ENCODE assay signal across 31 mouse cellular contexts in the genomic region with DNA sequence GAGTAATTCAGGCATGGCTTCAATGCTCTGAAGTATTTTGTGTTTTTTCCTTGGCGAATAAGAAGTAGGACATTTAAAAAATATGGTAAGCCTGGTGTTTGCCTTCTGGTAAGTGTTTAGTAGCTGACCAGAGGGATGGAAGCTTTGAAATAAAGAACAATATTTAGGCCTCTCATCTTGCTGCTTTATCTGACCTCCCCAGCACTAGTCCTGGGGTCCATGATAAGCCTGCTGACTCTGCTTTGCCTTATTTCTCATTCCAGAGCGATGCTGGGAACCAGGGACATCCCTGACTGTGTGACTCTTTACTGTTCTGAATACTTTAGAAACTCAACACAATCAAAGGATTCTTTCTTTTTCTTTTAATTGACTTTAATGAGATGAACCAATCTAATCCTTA. TPM values are rescaled to one million over a fixed set of nuclear protein-coding genes. Genes with fewer than 3 reads are reported as not detected.
A peak's percentile ranks its signal among the peaks of the same experiment; 100 is the strongest.
DNase-seq lines count a peak whose midpoint lies in the region; ATAC-seq and TF ChIP-seq lines count a peak whose summit lies in the region.
"Had no signal": no experiment of that assay in that cellular context is flagged by ENCODE, and none has a peak within 500 bp of the region (broad histone marks: within the 10 kb centered on the region; RNA-seq: fewer than 3 reads in every experiment).

No protein-coding gene starts in this region.

- H3K4me1 ChIP-seq in stomach, embryonic 14.5 days (ENCODE audit: control insufficient read depth, insufficient read depth, low read length) = no peaks in the 10 kb centered on the region
- H3K4me1 ChIP-seq in stomach, postnatal 0 days (replicated peaks; ENCODE audit: control insufficient read depth, insufficient read depth) = peaks cover 4% of the 10 kb centered on the region; the same call in 1 of the 2 replicates
- peaks cover 40% of the 10 kb centered on the region for H3K4me1 ChIP-seq in liver, embryonic 15.5 days (replicated peaks)
- H3K4me1 ChIP-seq: embryonic facial prominence, embryonic 12.5 days; hindbrain, embryonic 13.5 days; limb, embryonic 12.5 days; neural tube, embryonic 12.5 days had no signal

- no peak overlapping the region for H3K27ac ChIP-seq in stomach, embryonic 14.5 days (ENCODE audit: low read length)
- no peak overlapping the region for H3K27ac ChIP-seq in stomach, postnatal 0 days (replicated peaks)
- H3K27ac ChIP-seq in liver, embryonic 15.5 days (replicated peaks) = peak overlapping the region; percentile 55; the same call in 1 of the 2 replicates
- H3K27ac ChIP-seq: embryonic facial prominence, embryonic 12.5 days; heart, embryonic 15.5 days; hindbrain, embryonic 13.5 days; layer of hippocampus, adult 2 months; limb, embryonic 12.5 days; neural tube, embryonic 12.5 days had no signal

- TF ChIP-seq EP300 in stomach, postnatal 0 days (optimal IDR thresholded peaks at IDR 0.05) = no peak

- DNase-seq in stomach, postnatal 0 days (ENCODE audit: low spot score) = no peak
- DNase-seq in cerebellum, postnatal 36 days = no peak
- DNase-seq in layer of hippocampus, postnatal 10 days (ENCODE audit: low spot score in 2 of 2) = no peak
- DNase-seq: adrenal gland, adult 8-10 months; B cell, adult 2 months; cerebellum, adult 9-10 months; heart, adult 11 months; heart, postnatal 36 days; kidney, postnatal 25 days; lung, adult 2 months; lung, postnatal 14 days; midbrain, embryonic 14.5 days; thymus, adult 2 months had no signal

- H3K4me2 ChIP-seq in stomach, embryonic 14.5 days (replicated peaks; ENCODE audit: low read depth, low read length) = no peak overlapping the region
- no peak overlapping the region for H3K4me2 ChIP-seq in stomach, postnatal 0 days (replicated peaks; ENCODE audit: low read depth)
- H3K4me2 ChIP-seq in liver, embryonic 15.5 days = peak overlapping the region; percentile 45
- H3K4me2 ChIP-seq: embryonic facial prominence, embryonic 12.5 days; heart, embryonic 15.5 days; hindbrain, embryonic 13.5 days; limb, embryonic 12.5 days; neural tube, embryonic 12.5 days had no signal

- ATAC-seq in stomach, embryonic 14.5 days (ENCODE audit: insufficient number of reproducible peaks, insufficient read depth, low FRiP score, low read depth) = peak; percentile 79; the same call in 1 of the 2 replicates
- ATAC-seq in stomach, postnatal 0 days (ENCODE audit: low FRiP score, low TSS enrichment) = no peak
- ATAC-seq in erythroid progenitor cell, adult 5-6 weeks (replicated peaks; ENCODE audit: low FRiP score, poor library complexity, severe bottlenecking) = peak; percentile 83
- ATAC-seq in liver, embryonic 15.5 days (ENCODE audit: insufficient read depth) = peak; percentile 89
- ATAC-seq in granulocyte monocyte progenitor cell, adult 5-6 weeks (replicated peaks; ENCODE audit: poor library complexity, severe bottlenecking) = no peak
- ATAC-seq: forebrain, embryonic 14.5 days; inflammation-experienced regulatory T-cells, adult 6 months had no signal

- no peak overlapping the region for H3K4me3 ChIP-seq in stomach, embryonic 14.5 days (ENCODE audit: low read depth, low read length)
- H3K4me3 ChIP-seq in stomach, postnatal 0 days (ENCODE audit: low read depth, low read length) = no peak overlapping the region
- no peak overlapping the region; the same call in 1 of the 2 replicates for H3K4me3 ChIP-seq in liver, embryonic 15.5 days (replicated peaks)
- H3K4me3 ChIP-seq: embryonic facial prominence, embryonic 12.5 days; heart, embryonic 15.5 days; hindbrain, embryonic 13.5 days; layer of hippocampus, adult 2 months; limb, embryonic 12.5 days; neural tube, embryonic 12.5 days had no signal

- H3K36me3 ChIP-seq in stomach, embryonic 14.5 days (ENCODE audit: control insufficient read depth, insufficient read depth, low read length) = no peaks in the 10 kb centered on the region
- H3K36me3 ChIP-seq in stomach, postnatal 0 days (ENCODE audit: control insufficient read depth, insufficient read depth, low read length) = no peaks in the 10 kb centered on the region
- H3K36me3 ChIP-seq in liver, embryonic 15.5 days (replicated peaks) = no peaks in the 10 kb centered on the region
- H3K36me3 ChIP-seq: embryonic facial prominence, embryonic 12.5 days; G1E; heart, embryonic 15.5 days; hindbrain, embryonic 13.5 days; limb, embryonic 12.5 days; neural tube, embryonic 12.5 days had no signal

- no peaks in the 10 kb centered on the region for H3K27me3 ChIP-seq in stomach, embryonic 14.5 days (ENCODE audit: control insufficient read depth, insufficient read depth, low read length)
- no peaks in the 10 kb centered on the region for H3K27me3 ChIP-seq in stomach, postnatal 0 days (ENCODE audit: control insufficient read depth, insufficient read depth, low read length)
- no peaks in the 10 kb centered on the region for H3K27me3 ChIP-seq in liver, embryonic 15.5 days
- H3K27me3 ChIP-seq: CH12.LX; embryonic facial prominence, embryonic 12.5 days; heart, embryonic 15.5 days; hindbrain, embryonic 13.5 days; limb, embryonic 12.5 days; neural tube, embryonic 12.5 days had no signal

- no peak for TF ChIP-seq CTCF in stomach, postnatal 0 days (IDR thresholded peaks at IDR 0.05; ENCODE audit: low read depth)

- no peak overlapping the region for H3K9ac ChIP-seq in stomach, embryonic 14.5 days (replicated peaks; ENCODE audit: low read depth, low read length)
- no peak overlapping the region for H3K9ac ChIP-seq in stomach, postnatal 0 days (ENCODE audit: low read length)
- no peak overlapping the region for H3K9ac ChIP-seq in liver, embryonic 15.5 days
- H3K9ac ChIP-seq: embryonic facial prominence, embryonic 12.5 days; heart, embryonic 15.5 days; hindbrain, embryonic 13.5 days; limb, embryonic 12.5 days; neural tube, embryonic 12.5 days had no signal

- 89% methylated on average over 2 of the region's 2 CpGs for WGBS in stomach, embryonic 14.5 days
- 75% methylated on average over 2 of the region's 2 CpGs for WGBS in stomach, postnatal 0 days
- 36% methylated on average over 2 of the region's 2 CpGs for WGBS in liver, embryonic 15.5 days (ENCODE audit: insufficient replicate concordance)

- H3K9me3 ChIP-seq in stomach, embryonic 14.5 days (ENCODE audit: control insufficient read depth, low read depth, low read length) = no peaks in the 10 kb centered on the region
- H3K9me3 ChIP-seq in stomach, postnatal 0 days (ENCODE audit: control insufficient read depth, low read length) = no peaks in the 10 kb centered on the region
- no peaks in the 10 kb centered on the region for H3K9me3 ChIP-seq in liver, embryonic 15.5 days (replicated peaks)
- H3K9me3 ChIP-seq: embryonic facial prominence, embryonic 12.5 days; G1E; heart, embryonic 15.5 days; hindbrain, embryonic 13.5 days; limb, embryonic 12.5 days; neural tube, embryonic 12.5 days had no signal

RNA-seq across cellular contexts. Expression of gene Gm42906, which starts 9.4 kb away (rescaled TPM):
- not detected in 2 replicates for polyA plus RNA-seq in stomach, embryonic 14.5 days (2014; fragmentation: Nextera tagmentation; extraction: Ambion mirVana)
- polyA plus RNA-seq in stomach, postnatal 0 days (2015; fragmentation: Nextera tagmentation; extraction: Ambion mirVana) = 0.52 TPM in 1 of 2 replicates, not detected in the other
- not detected in 2 replicates for total RNA-seq in erythroid progenitor cell, adult 5-6 weeks (2015; ENCODE audit: low replicate concordance)
- total RNA-seq in erythroid progenitor cell, adult 5-6 weeks (2017; ENCODE audit: low replicate concordance) = not detected in 2 replicates
- polyA plus RNA-seq in liver, embryonic 15.5 days (2015; fragmentation: Nextera tagmentation; extraction: Ambion mirVana) = not detected in 2 replicates
- not detected in 2 replicates for total RNA-seq in granulocyte monocyte progenitor cell, adult 5-6 weeks (2014; fragmentation: Nextera tagmentation)
- not detected in 2 replicates for total RNA-seq in granulocyte monocyte progenitor cell, adult 5-6 weeks (2017)
- not detected for total RNA-seq in layer of hippocampus, postnatal 10 days (2021)
- total RNA-seq: CH12.LX; G1E; layer of hippocampus, adult 2 months; megakaryocyte, adult 5-6 weeks had no signal
- polyA plus RNA-seq: embryonic facial prominence, embryonic 12.5 days; forebrain, embryonic 14.5 days; frontal cortex, adult 2 months; G1E; hindbrain, embryonic 13.5 days; inflammation-experienced regulatory T-cells, adult 6 months; kidney, embryonic 14.5 days; limb, embryonic 12.5 days; lung, adult 2 months; midbrain, embryonic 14.5 days; neural tube, embryonic 12.5 days; spleen, adult 2 months; thymus, adult 2 months had no signal

Comparison
In these comparisons a context has a peak if more than half of its experiments do, and no peak if none do; other contexts are left out.
1. ATAC-seq: peak in stomach, embryonic 14.5 days (single experiment), erythroid progenitor cell, adult 5-6 weeks (single experiment) and liver, embryonic 15.5 days (single experiment); none in stomach, postnatal 0 days (single experiment) and granulocyte monocyte progenitor cell, adult 5-6 weeks (single experiment).